Mouse (Mus musculus) adipocyte (in vitro differentiated cells): ENCODE data around the gene Kbtbd7.
"Not testable (repeated sequence)": the region's sequence is repeated elsewhere in the genome, so short reads cannot be mapped to it uniquely, and the experiment has no call there.

Experiments
- DNase-seq: peaks from one replicate; pipeline ENCODE4 v3.0.0-alpha.2; 2016; ENCODE audit warnings: low spot score

The Kbtbd7 gene

GRCm38 (mm10) chr14:79425979-79426729, at the start of gene Kbtbd7:
Gene Kbtbd7, plus strand, starts transcription at chr14:79426511.
- DNase-seq, result peak; percentile 62

GRCm38 (mm10) chr14:79377041-79377440, 49.3 kb upstream of the Kbtbd7 start:
- DNase-seq, result no peak

GRCm38 (mm10) chr14:79383120-79383519, 43.2 kb upstream of the Kbtbd7 start:
- DNase-seq, result no peak

- no peak for DNase-seq
Observed at GRCm38 (mm10) chr14:79388304-79388703, 38.0 kb upstream of the Kbtbd7 start.

GRCm38 (mm10) chr14:79389438-79390264, 36.7 kb upstream of the Kbtbd7 start:
- peak; percentile 51 for DNase-seq

GRCm38 (mm10) chr14:79390265-79390926, 35.9 kb upstream of the Kbtbd7 start, which contains the start of gene Naa16:
Gene Naa16, minus strand, starts transcription at chr14:79390778.
- peak; percentile 92 for DNase-seq

- no peak for DNase-seq
Observed at GRCm38 (mm10) chr14:79393289-79393688, 33.0 kb upstream of the Kbtbd7 start.

GRCm38 (mm10) chr14:79394564-79394963, 31.7 kb upstream of the Kbtbd7 start:
- DNase-seq, result peak; percentile 63

GRCm38 (mm10) chr14:79397321-79398122, 28.8 kb upstream of the Kbtbd7 start, which contains the start of gene Mtrf1:
Gene Mtrf1, plus strand, starts transcription at chr14:79397772.
- peak; percentile 71 for DNase-seq

GRCm38 (mm10) chr14:79407641-79408040, 18.7 kb upstream of the Kbtbd7 start:
- no peak for DNase-seq

- DNase-seq, result no peak
Observed at GRCm38 (mm10) chr14:79409278-79409830, 17.0 kb upstream of the Kbtbd7 start.

- DNase-seq, result no peak
Observed at GRCm38 (mm10) chr14:79410662-79411061, 15.6 kb upstream of the Kbtbd7 start.

- no peak for DNase-seq
Observed at GRCm38 (mm10) chr14:79413121-79413520, 13.2 kb upstream of the Kbtbd7 start.

GRCm38 (mm10) chr14:79420083-79420685, 6.1 kb upstream of the Kbtbd7 start:
- no peak for DNase-seq

GRCm38 (mm10) chr14:79426730-79427365, 537 bp downstream of the Kbtbd7 start:
- not testable (repeated sequence) for DNase-seq

GRCm38 (mm10) chr14:79434068-79434467, 7.8 kb downstream of the Kbtbd7 start:
- DNase-seq, result no peak

- peak; percentile 39 for DNase-seq
Observed at GRCm38 (mm10) chr14:79440655-79441054, 14.3 kb downstream of the Kbtbd7 start.

- DNase-seq, result no peak
Observed at GRCm38 (mm10) chr14:79441441-79441840, 15.1 kb downstream of the Kbtbd7 start.

- no peak for DNase-seq
Observed at GRCm38 (mm10) chr14:79444601-79445000, 18.3 kb downstream of the Kbtbd7 start.

- DNase-seq, result no peak
Observed at GRCm38 (mm10) chr14:79445055-79445620, 18.8 kb downstream of the Kbtbd7 start.
